Mouse (Mus musculus) heart, embryonic 15.5 days (tissue): ENCODE measurements around the gene Prss32. TPM values are rescaled to one million over a fixed set of nuclear protein-coding genes. Genes with fewer than 3 reads are reported as not detected.

Experiments used
- ATAC-seq: fragments of 200-750 bp; cut with Nextera tagmentation; replicated peaks from 2 replicates; pipeline ENCODE4 v1.8.0; 2017; ENCODE audit warnings: low read depth, moderate TSS enrichment; ENCODE audit not compliant: insufficient number of reproducible peaks, insufficient read depth, low FRiP score
- H3K27ac ChIP-seq: fragments of 300-500 bp; sonication (generic); 2 replicates; pipeline ENCODE4 v1.5.1; 2015; ENCODE audit warnings: mild to moderate bottlenecking, inconsistent platforms
- H3K27me3 ChIP-seq: fragments of 300-500 bp; sonication (generic); 2 replicates; pipeline ENCODE4 v1.6.1; 2015; ENCODE audit warnings: inconsistent platforms
- H3K36me3 ChIP-seq: fragments of 300-500 bp; sonication (generic); 2 replicates; pipeline ENCODE4 v1.6.1; 2015; ENCODE audit warnings: mild to moderate bottlenecking, inconsistent platforms
- H3K4me1 ChIP-seq: fragments of 300-500 bp; sonication (generic); replicated peaks from 2 replicates; pipeline ENCODE4 v1.6.1; 2015; ENCODE audit warnings: inconsistent platforms
- H3K4me2 ChIP-seq: fragments of 300-500 bp; sonication (generic); 2 replicates; pipeline ENCODE4 v1.6.1; 2015; ENCODE audit warnings: inconsistent platforms, mild to moderate bottlenecking, moderate library complexity
- H3K4me3 ChIP-seq: fragments of 300-500 bp; sonication (generic); 2 replicates; pipeline ENCODE4 v1.5.1; 2015; ENCODE audit warnings: mild to moderate bottlenecking, inconsistent platforms
- H3K9ac ChIP-seq: fragments of 300-500 bp; sonication (generic); 2 replicates; pipeline ENCODE4 v1.6.1; 2015; ENCODE audit warnings: mild to moderate bottlenecking, inconsistent platforms
- H3K9me3 ChIP-seq: fragments of 300-500 bp; sonication (generic); replicated peaks from 2 replicates; pipeline ENCODE4 v1.6.1; 2016; ENCODE audit warnings: inconsistent platforms
- WGBS: fragments of 180-500 bp; shearing (Covaris S2); methylation state at CpG from one replicate; pipeline ENCODE4 v1.1.7; 2015; ENCODE audit warnings: mixed read lengths; 5-methylcytosine and 5-hydroxymethylcytosine counted together
- polyA plus RNA-seq: library from polyadenylated mRNA; unstranded; fragments of >200 nt; fragmentation: Nextera tagmentation; extraction: Ambion mirVana; gene quantifications from 2 replicates; pipeline ENCODE4 v1.2.1, GENCODE M21; 2015

Prss32 gene
- polyA plus RNA-seq: not detected in 2 replicates

GRCm38 (mm10) chr17:23843812-23844273 is at the start of gene Prss32, which contains the start of gene Prss41:
Gene Prss32, plus strand, starts transcription at chr17:23843855.
Gene Prss41, minus strand, starts transcription at chr17:23844172.
- Histone ChIP-seq H3K27ac (no peak within 1 kb of the TSS), H3K9me3 (no peaks in the 10 kb centered on the region), H3K4me2 (peak within 1 kb of the TSS; percentile 42), H3K4me1 (0 out of 2 replicates have a peak, but pooled peaks cover 2% of the 10 kb centered on the region), H3K4me3 (0 out of 2 replicates have a peak within 1 kb of the TSS, but pooled peaks have one; percentile 0), H3K27me3 (peaks cover 13% of the 10 kb centered on the region), H3K9ac (no peak within 1 kb of the TSS), H3K36me3 (no peaks in the 10 kb centered on the region)
- ATAC-seq: peak; percentile 29
- WGBS: 16% methylated on average over 19 of the region's 19 CpGs

DNA sequence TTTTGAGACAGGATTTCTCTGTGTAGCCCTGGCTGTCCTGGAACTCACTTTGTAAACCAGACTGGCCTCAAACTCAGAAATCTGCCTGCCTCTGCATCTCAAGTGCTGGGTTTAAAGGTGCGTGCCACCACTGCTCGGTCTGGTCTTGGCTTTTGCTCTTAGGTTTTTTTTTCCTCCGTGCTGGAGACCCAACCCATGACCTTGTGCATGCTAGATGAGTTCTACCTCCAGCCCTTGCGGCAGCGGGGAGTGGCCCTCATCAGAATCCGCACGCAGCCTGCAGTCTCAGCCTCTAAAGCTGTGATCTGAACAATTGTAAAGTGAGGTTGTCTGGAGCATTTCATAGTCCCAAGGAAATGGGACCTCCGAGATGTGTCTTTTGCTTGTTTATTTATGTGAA is 48.3 kb upstream of the Prss32 start:
- no peaks in the 10 kb centered on the region for H3K36me3 ChIP-seq
- no peaks in the 10 kb centered on the region for H3K27me3 ChIP-seq
- no peak overlapping the region for H3K4me2 ChIP-seq
- no peak overlapping the region for H3K27ac ChIP-seq
- H3K9ac ChIP-seq: no peak overlapping the region
- H3K9me3 ChIP-seq: no peaks in the 10 kb centered on the region
- H3K4me3 ChIP-seq: no peak overlapping the region
- WGBS: 91% methylated on average over 8 of the region's 8 CpGs
- H3K4me1 ChIP-seq: peaks cover 6% of the 10 kb centered on the region
- ATAC-seq: no peak

- H3K4me2 ChIP-seq: no peak overlapping the region
- WGBS: 59% methylated on average over 7 of the region's 7 CpGs
- H3K27me3 ChIP-seq: no peaks in the 10 kb centered on the region
- H3K4me1 ChIP-seq: no peaks in the 10 kb centered on the region
- no peak overlapping the region for H3K27ac ChIP-seq
- ATAC-seq: no peak
- no peaks in the 10 kb centered on the region for H3K9me3 ChIP-seq
- no peak overlapping the region for H3K9ac ChIP-seq
- no peak overlapping the region for H3K4me3 ChIP-seq
- no peaks in the 10 kb centered on the region for H3K36me3 ChIP-seq
These were observed 46.3 kb upstream of the Prss32 start for GRCm38 (mm10) chr17:23797316-23797715.

DNA sequence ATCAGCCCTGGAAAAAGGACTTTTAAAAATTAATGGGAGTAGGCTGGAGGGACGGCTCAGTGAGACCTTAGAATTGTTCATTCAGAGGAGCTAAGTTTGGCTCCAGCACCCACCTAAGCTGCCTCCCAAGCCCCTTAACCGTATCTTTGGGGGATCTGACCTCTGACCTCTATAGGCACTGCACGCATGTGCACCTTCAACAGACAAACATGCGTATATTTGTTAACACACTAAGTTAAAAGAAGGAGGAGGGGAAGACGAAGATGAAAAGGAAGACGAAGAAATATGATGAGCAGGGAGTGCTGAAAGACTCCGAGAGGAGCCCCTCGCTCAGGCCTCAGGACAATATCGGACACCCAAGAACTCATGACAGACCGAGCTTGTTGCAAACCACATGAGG is 42.0 kb upstream of the Prss32 start:
- Histone ChIP-seq H3K27ac (no peak overlapping the region), H3K27me3 (no peaks in the 10 kb centered on the region), H3K9me3 (no peaks in the 10 kb centered on the region), H3K36me3 (no peaks in the 10 kb centered on the region), H3K9ac (no peak overlapping the region), H3K4me2 (no peak overlapping the region), H3K4me3 (no peak overlapping the region), H3K4me1 (peaks cover 21% of the 10 kb centered on the region)
- no peak for ATAC-seq
- 93% methylated on average over 10 of the region's 10 CpGs for WGBS

DNA sequence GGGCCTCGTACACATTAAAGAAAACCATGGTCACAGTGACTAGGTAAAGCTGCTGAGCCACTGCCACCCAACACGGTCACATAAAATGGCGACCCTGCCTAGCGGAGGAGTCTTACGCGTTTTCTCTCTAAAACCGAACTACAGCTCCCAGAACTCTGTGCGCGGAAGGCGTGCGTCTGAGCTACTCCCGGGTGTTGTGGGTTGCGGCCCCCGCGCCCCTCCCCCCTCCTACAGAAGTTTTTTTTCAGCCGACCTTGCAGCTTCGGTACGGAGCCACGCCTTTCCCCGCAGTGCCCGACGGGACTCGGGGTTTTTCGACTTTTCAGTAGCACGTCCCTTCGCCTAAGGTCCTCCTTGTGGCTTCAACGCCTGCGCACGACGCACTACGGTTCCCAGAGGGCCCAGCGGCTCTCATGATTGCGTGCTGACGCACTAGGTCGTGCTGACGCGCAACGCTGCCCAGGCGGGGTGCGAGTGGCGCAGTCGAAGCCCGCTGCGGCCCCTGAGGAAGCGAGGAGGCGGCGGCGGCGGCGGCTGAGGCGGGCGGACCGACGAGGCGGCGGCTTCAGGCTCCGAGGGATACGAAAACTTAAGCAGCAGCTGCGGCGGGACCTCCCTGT is 40.8 kb upstream of the Prss32 start:
- Histone ChIP-seq H3K36me3 (peaks cover 2% of the 10 kb centered on the region), H3K4me3 (peak overlapping the region; percentile 72), H3K9me3 (no peaks in the 10 kb centered on the region), H3K9ac (peak overlapping the region; percentile 90), H3K4me1 (peaks cover 31% of the 10 kb centered on the region), H3K4me2 (peak overlapping the region; percentile 75), H3K27me3 (no peaks in the 10 kb centered on the region), H3K27ac (peak overlapping the region; percentile 94)
- under 1% methylated on average over 59 of the region's 60 CpGs for WGBS
- peak; percentile 98 for ATAC-seq

GRCm38 (mm10) chr17:23803366-23804041 is 40.2 kb upstream of the Prss32 start:
- Histone ChIP-seq H3K4me3 (peak overlapping the region; percentile 72), H3K4me2 (peak overlapping the region; percentile 75), H3K27me3 (no peaks in the 10 kb centered on the region), H3K27ac (peak overlapping the region; percentile 94), H3K9ac (peak overlapping the region; percentile 90), H3K4me1 (peaks cover 31% of the 10 kb centered on the region), H3K9me3 (no peaks in the 10 kb centered on the region), H3K36me3 (peaks cover 9% of the 10 kb centered on the region)
- WGBS: under 1% methylated on average over 56 of the region's 83 CpGs
- peak; percentile 50 for ATAC-seq

DNA sequence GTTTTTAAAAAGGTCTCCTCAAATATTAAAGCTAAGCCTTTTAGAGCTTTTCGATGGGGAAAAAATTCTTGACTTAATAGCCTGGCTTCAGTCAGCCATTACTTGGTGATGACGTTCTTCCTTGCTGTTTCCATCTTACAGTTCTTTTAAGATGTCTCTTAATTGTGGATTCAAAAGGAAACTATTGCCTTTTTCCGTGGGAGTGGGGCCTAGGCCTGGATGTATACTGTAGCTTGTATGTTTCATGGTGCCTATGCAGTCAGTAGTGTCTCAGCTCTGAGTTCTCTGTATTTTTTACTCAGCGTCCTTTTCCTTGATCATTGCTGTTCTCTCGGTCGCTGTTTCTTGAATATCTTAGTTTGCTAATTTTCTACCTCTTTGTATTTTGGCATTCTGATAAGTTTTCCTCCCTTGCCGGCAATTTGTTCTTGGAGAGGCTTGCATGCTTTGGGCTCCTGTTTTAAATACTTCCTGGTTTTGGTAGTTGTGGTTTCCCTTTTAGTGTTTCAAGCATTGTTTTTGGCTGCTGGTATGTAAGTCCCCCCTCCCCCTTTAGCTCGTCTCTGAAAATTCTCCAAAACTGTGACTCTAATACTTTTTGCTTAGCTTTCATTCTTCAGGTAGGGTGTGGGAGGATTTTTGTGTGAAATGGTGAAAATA is 39.1 kb upstream of the Prss32 start:
- peaks cover 31% of the 10 kb centered on the region for H3K4me1 ChIP-seq
- H3K27me3 ChIP-seq: no peaks in the 10 kb centered on the region
- WGBS: 2% methylated on average over 8 of the region's 8 CpGs
- H3K36me3 ChIP-seq: peaks cover 19% of the 10 kb centered on the region
- peak overlapping the region; percentile 94 for H3K27ac ChIP-seq
- peak overlapping the region; percentile 72 for H3K4me3 ChIP-seq
- H3K9ac ChIP-seq: peak overlapping the region; percentile 90
- H3K9me3 ChIP-seq: no peaks in the 10 kb centered on the region
- H3K4me2 ChIP-seq: peak overlapping the region; percentile 75
- ATAC-seq: no peak

DNA sequence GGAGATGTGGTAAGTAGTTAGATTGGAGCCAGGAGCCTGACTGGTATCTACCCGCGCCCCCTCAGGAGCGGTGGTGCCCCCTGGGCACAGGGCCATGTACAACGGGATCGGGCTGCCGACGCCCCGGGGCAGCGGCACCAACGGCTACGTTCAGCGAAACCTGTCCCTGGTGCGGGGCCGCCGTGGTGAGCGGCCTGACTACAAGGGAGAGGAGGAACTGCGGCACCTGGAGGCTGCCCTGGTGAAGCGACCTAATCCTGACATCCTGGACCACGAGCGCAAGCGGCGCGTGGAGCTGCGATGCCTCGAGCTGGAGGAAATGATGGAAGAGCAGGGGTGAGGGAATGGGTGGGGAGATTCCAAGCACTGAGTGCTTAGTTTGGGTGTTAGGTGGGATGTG is 36.8 kb upstream of the Prss32 start:
- peak overlapping the region; percentile 75 for H3K4me2 ChIP-seq
- 60% methylated on average over 25 of the region's 25 CpGs for WGBS
- H3K27me3 ChIP-seq: no peaks in the 10 kb centered on the region
- H3K36me3 ChIP-seq: peaks cover 42% of the 10 kb centered on the region
- peak overlapping the region; percentile 16; the same call in 1 of the 2 replicates for H3K4me3 ChIP-seq
- no peak overlapping the region for H3K9ac ChIP-seq
- H3K27ac ChIP-seq: 0 out of 2 replicates have a peak overlapping the region, but pooled peaks have one; percentile 20
- H3K9me3 ChIP-seq: no peaks in the 10 kb centered on the region
- ATAC-seq: no peak
- H3K4me1 ChIP-seq: peaks cover 31% of the 10 kb centered on the region

GRCm38 (mm10) chr17:23807918-23808317 is 35.7 kb upstream of the Prss32 start:
- Histone ChIP-seq H3K36me3 (peaks cover 53% of the 10 kb centered on the region), H3K27ac (no peak overlapping the region), H3K27me3 (no peaks in the 10 kb centered on the region), H3K4me3 (no peak overlapping the region), H3K4me1 (peaks cover 31% of the 10 kb centered on the region), H3K9me3 (no peaks in the 10 kb centered on the region), H3K9ac (no peak overlapping the region), H3K4me2 (no peak overlapping the region)
- ATAC-seq: no peak
- WGBS: 87% methylated on average over 3 of the region's 3 CpGs

GRCm38 (mm10) chr17:23815641-23816040 is 28.0 kb upstream of the Prss32 start:
- Histone ChIP-seq H3K4me1 (no peaks in the 10 kb centered on the region), H3K4me3 (no peak overlapping the region), H3K36me3 (peaks cover 97% of the 10 kb centered on the region), H3K27me3 (no peaks in the 10 kb centered on the region), H3K4me2 (no peak overlapping the region), H3K9ac (no peak overlapping the region), H3K9me3 (peaks cover 10% of the 10 kb centered on the region), H3K27ac (no peak overlapping the region)
- 97% methylated on average over 16 of the region's 16 CpGs for WGBS
- no peak for ATAC-seq

GRCm38 (mm10) chr17:23818579-23818978 is 25.1 kb upstream of the Prss32 start:
- 95% methylated on average over 8 of the region's 8 CpGs for WGBS
- no peak overlapping the region for H3K4me3 ChIP-seq

More at GRCm38 (mm10) chr17:23818579-23818978, 25.1 kb upstream of the Prss32 start:
- no peaks in the 10 kb centered on the region for H3K4me1 ChIP-seq
- H3K9me3 ChIP-seq: peaks cover 10% of the 10 kb centered on the region
- peaks cover 98% of the 10 kb centered on the region for H3K36me3 ChIP-seq
- H3K27me3 ChIP-seq: no peaks in the 10 kb centered on the region
- no peak overlapping the region for H3K4me2 ChIP-seq
- no peak for ATAC-seq
- no peak overlapping the region for H3K27ac ChIP-seq
- H3K9ac ChIP-seq: no peak overlapping the region
